Comparison of ENCODE assay signal across 8 mouse cellular contexts in genomic region chr19:26605438-26606320, GRCm38 (mm10). TPM values are rescaled to one million over a fixed set of nuclear protein-coding genes. Genes with fewer than 3 reads are reported as not detected.
DNase-seq lines count a peak whose midpoint lies in the region; ATAC-seq and TF ChIP-seq lines count a peak whose summit lies in the region.

No protein-coding gene starts in this region.

- H3K4me1 ChIP-seq in hindbrain, postnatal 0 days (ENCODE audit: insufficient read depth, low read length): no peaks in the 10 kb centered on the region; the same call in 1 of the 2 replicates

- no peaks in the 10 kb centered on the region for H3K9me3 ChIP-seq in hindbrain, postnatal 0 days (ENCODE audit: low read length)

- intact Hi-C loops in left cerebral cortex, postnatal 10 days (cut with DNase I): loop anchor here (5.0 kb wide), 1 partner anchor 138 kb away; no protein-coding TSS in a partner anchor

- DNase-seq in MN1 (ENCODE audit: low spot score): peak; percentile 18
- peak; percentile 70 for DNase-seq in cerebellum, adult 8-10 months
- DNase-seq in frontal cortex, postnatal 25 days (ENCODE audit: low spot score in 2 of 2): peak; percentile 47 to 48
- DNase-seq in hindbrain, postnatal 0 days (ENCODE audit: low spot score): peak; percentile 59
- peak; percentile 23 to 81 for DNase-seq in left cerebral cortex, postnatal 10 days (ENCODE audit: extremely low spot score in 1 of 2, low spot score in 2 of 2)
- peak; percentile 30 for DNase-seq in mesoderm, embryonic 11.5 days (ENCODE audit: low read depth, low spot score)
- DNase-seq in right cerebral cortex, postnatal 4 days: peak; percentile 70

- no peaks in the 10 kb centered on the region for H3K27me3 ChIP-seq in hindbrain, postnatal 0 days (ENCODE audit: insufficient read depth, low read length)

- no peak for TF ChIP-seq CTCF in hindbrain, postnatal 0 days (IDR thresholded peaks at IDR 0.05; ENCODE audit: low read depth)

- H3K9ac ChIP-seq in hindbrain, postnatal 0 days (replicated peaks; ENCODE audit: low read length): peak overlapping the region; percentile 60

- no peak for ATAC-seq in hindbrain, postnatal 0 days
- no peak for ATAC-seq in inflammation-experienced regulatory T-cells, adult 6 months

- H3K27ac ChIP-seq in hindbrain, postnatal 0 days: peak overlapping the region; percentile 79

- under 1% methylated on average over 44 of the region's 44 CpGs for WGBS in hindbrain, postnatal 0 days

- H3K4me3 ChIP-seq in hindbrain, postnatal 0 days (ENCODE audit: low read length): peak overlapping the region; percentile 72

- no peaks in the 10 kb centered on the region for H3K36me3 ChIP-seq in hindbrain, postnatal 0 days (ENCODE audit: insufficient read depth, low read length)

- H3K4me2 ChIP-seq in hindbrain, postnatal 0 days (ENCODE audit: low read depth, low read length): peak overlapping the region; percentile 91

RNA-seq across cellular contexts. Expression of gene Smarca2, which starts 0.8 kb away (rescaled TPM):
- 82.0 and 94.3 TPM in 2 replicates for total RNA-seq in hindbrain, postnatal 0 days (2014; rRNA removed)
- polyA plus RNA-seq in hindbrain, postnatal 0 days (2015; fragmentation: Nextera tagmentation; extraction: Ambion mirVana): 87.0 and 87.7 TPM in 2 replicates
- 100 to 1,000 TPM; 205 to 206 TPM for total RNA-seq in left cerebral cortex, postnatal 10 days (2021)
- polyA plus RNA-seq in inflammation-experienced regulatory T-cells, adult 6 months (2017; shearing (Covaris generic)): 10 to 100 TPM; 32.3 to 53.5 (median 48.0) TPM

Comparison
In these comparisons a context has a peak if more than half of its experiments do, and no peak if none do; other contexts are left out.
1. DNase-seq: peak in every context shown above with its lines; median percentile 70 in cerebellum, adult 8-10 months; 70 in right cerebral cortex, postnatal 4 days; 59 in hindbrain, postnatal 0 days; 52 in left cerebral cortex, postnatal 10 days; 48 in frontal cortex, postnatal 25 days; 30 in mesoderm, embryonic 11.5 days; 18 in MN1.